ENCODE assay signal across 16 mouse cellular contexts in genomic region chr2:77970556-77970955, GRCm38 (mm10).
"Had no signal": no experiment of that assay in that cellular context is flagged by ENCODE, and none has a peak within 500 bp of the region (broad histone marks: within the 10 kb centered on the region; RNA-seq: fewer than 3 reads in every experiment).

No protein-coding gene starts in this region.

- DNase-seq: heart, postnatal 10 days; heart, postnatal 14 days; heart, postnatal 36 days; heart, postnatal 4 days; kidney, adult 11 months; kidney, adult 18-20 months; kidney, adult 2 months; kidney, adult 8-10 months; kidney, adult 9 months; kidney, postnatal 10 days; kidney, postnatal 14 days; kidney, postnatal 25 days; kidney, postnatal 36 days; kidney, postnatal 4 days; layer of hippocampus, adult 9-11 months; layer of hippocampus, postnatal 36 days had no signal
